Mouse (Mus musculus): Measurements from ENCODE around the gene Iqcf1. TPM values are rescaled to one million over a fixed set of nuclear protein-coding genes. Genes with fewer than 3 reads are reported as not detected.
"Not testable (repeated sequence)": the region's sequence is repeated elsewhere in the genome, so short reads cannot be mapped to it uniquely, and the experiment has no call there.

The Iqcf1 gene
- polyA plus RNA-seq, 1 experiment: not detected

GRCm38 (mm10) chr9:106477649-106478048 lies 22.1 kb upstream of the Iqcf1 start:
- Histone ChIP-seq H3K4me3 (ENCODE audit: insufficient read depth, low read length) (peak overlapping the region; percentile 62), H3K4me1 (ENCODE audit: control insufficient read depth, insufficient read depth, low read length) (peaks cover 7% of the 10 kb centered on the region; the same call in 1 of the 2 replicates), H3K27ac (ENCODE audit: insufficient read depth, low read length) (no peak overlapping the region)
- TF ChIP-seq POLR2A (IDR thresholded peaks at IDR 0.05; ENCODE audit: extremely low read depth, insufficient read depth, low read length) (no peak), CTCF (IDR thresholded peaks at IDR 0.05; ENCODE audit: extremely low read depth, insufficient read depth, low read length) (no peak)

GRCm38 (mm10) chr9:106478101-106478500 lies 21.7 kb upstream of the Iqcf1 start:
- Histone ChIP-seq H3K4me3 (ENCODE audit: insufficient read depth, low read length) (peak overlapping the region; percentile 62), H3K27ac (ENCODE audit: insufficient read depth, low read length) (no peak overlapping the region), H3K4me1 (ENCODE audit: control insufficient read depth, insufficient read depth, low read length) (peaks cover 7% of the 10 kb centered on the region; the same call in 1 of the 2 replicates)
- TF ChIP-seq POLR2A (IDR thresholded peaks at IDR 0.05; ENCODE audit: extremely low read depth, insufficient read depth, low read length) (no peak), CTCF (IDR thresholded peaks at IDR 0.05; ENCODE audit: extremely low read depth, insufficient read depth, low read length) (no peak)

GRCm38 (mm10) chr9:106480541-106480940 lies 19.2 kb upstream of the Iqcf1 start:
- H3K4me3 ChIP-seq (ENCODE audit: insufficient read depth, low read length): no peak overlapping the region
- no peak overlapping the region for H3K27ac ChIP-seq (ENCODE audit: insufficient read depth, low read length)
- H3K4me1 ChIP-seq (ENCODE audit: control insufficient read depth, insufficient read depth, low read length): peaks cover 7% of the 10 kb centered on the region; the same call in 1 of the 2 replicates
- TF ChIP-seq POLR2A (IDR thresholded peaks at IDR 0.05; ENCODE audit: extremely low read depth, insufficient read depth, low read length) (no peak), CTCF (IDR thresholded peaks at IDR 0.05; ENCODE audit: extremely low read depth, insufficient read depth, low read length) (no peak)

- TF ChIP-seq POLR2A (IDR thresholded peaks at IDR 0.05; ENCODE audit: extremely low read depth, insufficient read depth, low read length): no peak
- no peak for TF ChIP-seq CTCF (IDR thresholded peaks at IDR 0.05; ENCODE audit: extremely low read depth, insufficient read depth, low read length)
- H3K27ac ChIP-seq (ENCODE audit: insufficient read depth, low read length): no peak overlapping the region
- H3K4me3 ChIP-seq (ENCODE audit: insufficient read depth, low read length): no peak overlapping the region
- H3K4me1 ChIP-seq (ENCODE audit: control insufficient read depth, insufficient read depth, low read length): peaks cover 6% of the 10 kb centered on the region; the same call in 1 of the 2 replicates
Observed at GRCm38 (mm10) chr9:106481075-106481474, 18.7 kb upstream of the Iqcf1 start.

- peaks cover 4% of the 10 kb centered on the region; the same call in 1 of the 2 replicates for H3K4me1 ChIP-seq (ENCODE audit: control insufficient read depth, insufficient read depth, low read length)
- H3K4me3 ChIP-seq (ENCODE audit: insufficient read depth, low read length): no peak overlapping the region
- no peak overlapping the region for H3K27ac ChIP-seq (ENCODE audit: insufficient read depth, low read length)
- TF ChIP-seq CTCF (IDR thresholded peaks at IDR 0.05; ENCODE audit: extremely low read depth, insufficient read depth, low read length): no peak
- no peak for TF ChIP-seq POLR2A (IDR thresholded peaks at IDR 0.05; ENCODE audit: extremely low read depth, insufficient read depth, low read length)
Observed at GRCm38 (mm10) chr9:106481676-106482075, 18.1 kb upstream of the Iqcf1 start.

GRCm38 (mm10) chr9:106482578-106483115 lies 17.1 kb upstream of the Iqcf1 start:
- TF ChIP-seq POLR2A (IDR thresholded peaks at IDR 0.05; ENCODE audit: extremely low read depth, insufficient read depth, low read length) (no peak), CTCF (IDR thresholded peaks at IDR 0.05; ENCODE audit: extremely low read depth, insufficient read depth, low read length) (no peak)
- no peak overlapping the region for H3K4me3 ChIP-seq (ENCODE audit: insufficient read depth, low read length)
- H3K27ac ChIP-seq (ENCODE audit: insufficient read depth, low read length): no peak overlapping the region
- H3K4me1 ChIP-seq (ENCODE audit: control insufficient read depth, insufficient read depth, low read length): peaks cover 4% of the 10 kb centered on the region; the same call in 1 of the 2 replicates

- H3K4me1 ChIP-seq (ENCODE audit: control insufficient read depth, insufficient read depth, low read length): no peaks in the 10 kb centered on the region; the same call in 1 of the 2 replicates
- no peak overlapping the region for H3K4me3 ChIP-seq (ENCODE audit: insufficient read depth, low read length)
- no peak for TF ChIP-seq CTCF (IDR thresholded peaks at IDR 0.05; ENCODE audit: extremely low read depth, insufficient read depth, low read length)
- TF ChIP-seq POLR2A (IDR thresholded peaks at IDR 0.05; ENCODE audit: extremely low read depth, insufficient read depth, low read length): no peak
- no peak overlapping the region for H3K27ac ChIP-seq (ENCODE audit: insufficient read depth, low read length)
Observed at GRCm38 (mm10) chr9:106483136-106483535, 16.6 kb upstream of the Iqcf1 start.

- TF ChIP-seq POLR2A (IDR thresholded peaks at IDR 0.05; ENCODE audit: extremely low read depth, insufficient read depth, low read length) (no peak), CTCF (IDR thresholded peaks at IDR 0.05; ENCODE audit: extremely low read depth, insufficient read depth, low read length) (no peak)
Observed at GRCm38 (mm10) chr9:106483606-106484005, 16.2 kb upstream of the Iqcf1 start.

GRCm38 (mm10) chr9:106485076-106485475 lies 14.7 kb upstream of the Iqcf1 start:
- Histone ChIP-seq H3K27ac (ENCODE audit: insufficient read depth, low read length) (no peak overlapping the region), H3K4me1 (ENCODE audit: control insufficient read depth, insufficient read depth, low read length) (no peaks in the 10 kb centered on the region)
- no peak for TF ChIP-seq POLR2A (IDR thresholded peaks at IDR 0.05; ENCODE audit: extremely low read depth, insufficient read depth, low read length)
- no peak for TF ChIP-seq CTCF (IDR thresholded peaks at IDR 0.05; ENCODE audit: extremely low read depth, insufficient read depth, low read length)

More at GRCm38 (mm10) chr9:106483606-106484005, 16.2 kb upstream of the Iqcf1 start:
- Histone ChIP-seq H3K27ac (ENCODE audit: insufficient read depth, low read length) (no peak overlapping the region), H3K4me3 (ENCODE audit: insufficient read depth, low read length) (no peak overlapping the region), H3K4me1 (ENCODE audit: control insufficient read depth, insufficient read depth, low read length) (no peaks in the 10 kb centered on the region)

GRCm38 (mm10) chr9:106487602-106488001 lies 12.2 kb upstream of the Iqcf1 start:
- H3K4me3 ChIP-seq (ENCODE audit: insufficient read depth, low read length); H3K27ac ChIP-seq (ENCODE audit: insufficient read depth, low read length); H3K4me1 ChIP-seq (ENCODE audit: control insufficient read depth, insufficient read depth, low read length): not testable (repeated sequence)

More at GRCm38 (mm10) chr9:106485076-106485475, 14.7 kb upstream of the Iqcf1 start:
- H3K4me3 ChIP-seq (ENCODE audit: insufficient read depth, low read length): no peak overlapping the region
